Mouse (Mus musculus) limb, embryonic 11.5 days (tissue): ENCODE data around the gene Cdh13. TPM values are rescaled to one million over a fixed set of nuclear protein-coding genes. Genes with fewer than 3 reads are reported as not detected.

ENCODE experiments used
- ATAC-seq: fragments of 200-750 bp; cut with Nextera tagmentation; 2 replicates; pipeline ENCODE4 v1.8.0; 2017; ENCODE audit warnings: low read depth; ENCODE audit not compliant: insufficient number of reproducible peaks, low FRiP score, low TSS enrichment
- DNase-seq: peaks from one replicate; pipeline ENCODE4 v3.0.0-alpha.2; 2015; ENCODE audit warnings: low spot score
- H3K27ac ChIP-seq: fragments of 300-500 bp; sonication (generic); replicated peaks from 2 replicates; pipeline ENCODE4 v1.5.1; 2014; ENCODE audit warnings: low read depth, mild to moderate bottlenecking, low read length
- H3K27me3 ChIP-seq: fragments of 300-500 bp; sonication (generic); 2 replicates; pipeline ENCODE4 v1.6.1; 2014; ENCODE audit warnings: mild to moderate bottlenecking, low read length, mixed read lengths; ENCODE audit not compliant: control insufficient read depth, insufficient read depth
- H3K36me3 ChIP-seq: fragments of 300-500 bp; sonication (generic); 2 replicates; pipeline ENCODE4 v1.6.1; 2014; ENCODE audit warnings: mild to moderate bottlenecking, low read length, moderate library complexity, mixed read lengths; ENCODE audit not compliant: control insufficient read depth, insufficient read depth
- H3K4me1 ChIP-seq: fragments of 300-500 bp; sonication (generic); 2 replicates; pipeline ENCODE4 v1.6.1; 2014; ENCODE audit warnings: low read length, mixed read lengths; ENCODE audit not compliant: control insufficient read depth, insufficient read depth
- H3K4me2 ChIP-seq: fragments of 300-500 bp; sonication (generic); 2 replicates; pipeline ENCODE4 v1.6.1; 2014; ENCODE audit warnings: low read depth, mild to moderate bottlenecking, moderate library complexity; ENCODE audit not compliant: severe bottlenecking
- H3K4me3 ChIP-seq: fragments of 300-500 bp; sonication (generic); 2 replicates; pipeline ENCODE4 v1.5.1; 2014; ENCODE audit warnings: low read depth, low read length
- H3K9ac ChIP-seq: fragments of 300-500 bp; sonication (generic); 2 replicates; pipeline ENCODE4 v1.6.1; 2014; ENCODE audit warnings: mild to moderate bottlenecking, low read length
- H3K9me3 ChIP-seq: fragments of 300-500 bp; sonication (generic); 2 replicates; pipeline ENCODE4 v1.6.1; 2016; ENCODE audit warnings: low read length; ENCODE audit not compliant: control insufficient read depth
- whole genome bisulfite sequencing: fragments of 180-500 bp; shearing (Covaris S2); extraction: QIAGEN DNeasy Blood & Tissue Kit; methylation state at CpG from one replicate; pipeline ENCODE4 v1.1.7; 2014; 5-methylcytosine and 5-hydroxymethylcytosine counted together
- polyA plus RNA-seq: library from polyadenylated mRNA; unstranded; fragments of >200 nt; fragmentation: Nextera tagmentation; extraction: Ambion mirVana; gene quantifications from 2 replicates; pipeline ENCODE4 v1.2.1, GENCODE M21; 2014

Cdh13 gene
- polyA plus RNA-seq, 1 experiment from 2014 or later: 4.9 TPM

DNA sequence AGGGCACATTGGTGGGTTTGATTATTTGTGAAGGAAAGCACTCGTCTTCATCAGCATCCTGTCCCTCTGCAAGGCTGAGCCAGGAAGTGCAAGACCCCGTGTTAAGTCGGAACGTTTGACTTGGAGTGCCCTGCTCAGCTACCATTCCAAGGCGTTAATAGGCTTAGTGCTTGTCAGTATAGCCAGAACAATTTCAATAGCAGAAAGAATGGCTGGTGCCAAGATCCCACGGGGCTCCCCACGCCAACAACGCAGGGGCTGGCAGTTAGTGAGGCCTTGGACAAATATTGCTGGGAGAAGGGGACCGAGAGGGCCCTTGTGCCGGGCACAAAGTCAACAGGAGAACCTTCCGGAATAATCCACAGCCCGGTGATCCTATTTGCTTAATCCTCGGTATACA lies 897.1 kb downstream of the Cdh13 start:
- H3K4me2 ChIP-seq: no peak overlapping the region
- no peak overlapping the region for H3K9ac ChIP-seq
- ATAC-seq (no peak), DNase-seq (no peak)
- no peak overlapping the region for H3K4me3 ChIP-seq
- peaks cover 7% of the 10 kb centered on the region; the same call in 1 of the 2 replicates for H3K4me1 ChIP-seq
- H3K27me3 ChIP-seq: no peaks in the 10 kb centered on the region
- H3K9me3 ChIP-seq: no peaks in the 10 kb centered on the region
- no peak overlapping the region for H3K27ac ChIP-seq
- 72% methylated on average over 13 of the region's 13 CpGs for WGBS
- H3K36me3 ChIP-seq: no peaks in the 10 kb centered on the region

DNA sequence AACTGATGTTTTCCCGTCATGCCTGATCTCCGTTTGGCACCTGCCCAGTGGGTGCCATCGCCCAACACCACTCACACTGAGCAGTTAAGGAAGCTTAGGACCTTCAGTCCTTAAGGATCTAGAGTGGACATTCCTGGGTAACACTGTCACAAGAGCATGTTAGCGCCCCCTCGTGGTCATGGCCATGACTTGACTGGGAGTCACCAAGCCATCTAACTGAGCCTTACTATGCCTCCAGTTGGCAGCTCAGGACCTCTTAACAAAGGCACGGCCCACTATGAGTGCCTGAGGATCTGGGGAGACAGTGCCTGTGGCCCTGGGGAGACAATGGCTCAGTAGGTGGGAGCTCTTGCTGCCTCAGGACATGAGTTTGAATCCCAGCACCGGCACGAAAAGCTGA lies 912.2 kb downstream of the Cdh13 start:
- DNase-seq (peak; percentile 56), ATAC-seq (no peak)
- H3K4me2 ChIP-seq: no peak overlapping the region
- H3K9me3 ChIP-seq: no peaks in the 10 kb centered on the region
- H3K4me3 ChIP-seq: no peak overlapping the region
- no peaks in the 10 kb centered on the region for H3K4me1 ChIP-seq
- H3K36me3 ChIP-seq: no peaks in the 10 kb centered on the region
- H3K27me3 ChIP-seq: no peaks in the 10 kb centered on the region
- 61% methylated on average over 8 of the region's 8 CpGs for WGBS
- H3K27ac ChIP-seq: no peak overlapping the region
- no peak overlapping the region for H3K9ac ChIP-seq

DNA sequence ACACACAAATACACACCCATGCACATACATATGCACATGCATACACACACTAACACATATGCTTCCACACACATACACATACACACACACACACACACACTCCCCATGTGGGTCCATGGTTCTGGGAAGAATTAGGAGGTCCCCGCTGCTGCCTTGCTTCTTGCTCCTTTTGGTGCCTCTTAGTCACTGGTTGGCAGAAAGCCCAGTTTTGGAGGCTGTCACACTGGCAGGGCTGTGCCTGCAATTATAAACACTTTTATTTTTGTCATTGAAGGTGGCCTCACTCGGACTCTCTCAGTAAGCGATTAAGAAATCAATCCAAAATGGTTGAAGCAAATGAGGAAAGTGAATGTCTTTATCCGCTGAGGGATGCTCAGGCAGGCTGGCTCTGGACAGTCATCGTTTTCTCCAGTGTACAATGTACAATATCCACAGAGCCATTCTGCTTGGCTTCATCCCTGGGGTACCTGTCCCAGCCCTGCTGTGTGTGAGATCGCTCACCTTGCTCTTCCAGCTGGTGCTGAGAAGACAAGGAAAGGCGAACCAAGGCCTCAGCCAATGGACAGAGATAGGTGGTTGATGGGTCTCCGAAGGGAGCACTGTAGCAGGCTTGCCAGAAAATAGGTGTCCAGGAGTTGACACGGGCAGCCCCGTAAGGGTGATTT lies 913.1 kb downstream of the Cdh13 start:
- H3K9ac ChIP-seq: no peak overlapping the region
- ATAC-seq (no peak), DNase-seq (no peak)
- H3K27me3 ChIP-seq: no peaks in the 10 kb centered on the region
- 93% methylated on average over 10 of the region's 10 CpGs for WGBS
- no peak overlapping the region for H3K4me2 ChIP-seq
- H3K9me3 ChIP-seq: no peaks in the 10 kb centered on the region
- H3K36me3 ChIP-seq: no peaks in the 10 kb centered on the region
- no peak overlapping the region for H3K27ac ChIP-seq
- H3K4me3 ChIP-seq: no peak overlapping the region
- H3K4me1 ChIP-seq: no peaks in the 10 kb centered on the region

DNA sequence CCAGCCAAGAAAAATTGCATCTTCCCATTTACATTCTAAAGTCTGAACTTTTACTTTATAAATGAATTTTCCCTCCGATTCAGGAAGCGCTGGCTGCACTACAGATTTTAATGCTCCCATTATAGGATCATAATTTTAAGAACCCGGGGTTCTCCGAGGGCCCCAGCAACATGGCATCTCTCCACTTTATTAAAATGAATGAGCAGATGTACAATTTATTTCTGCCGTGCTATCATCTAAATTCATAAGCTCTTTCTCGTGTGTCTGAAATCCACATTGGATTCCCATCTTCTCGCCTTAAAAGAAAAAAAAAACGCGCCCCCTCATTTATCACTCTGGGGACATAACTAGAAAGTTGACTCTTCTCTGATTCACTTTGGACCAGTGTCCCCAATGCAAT lies 925.0 kb downstream of the Cdh13 start:
- H3K4me1 ChIP-seq: no peaks in the 10 kb centered on the region
- no peak overlapping the region for H3K4me3 ChIP-seq
- no peaks in the 10 kb centered on the region for H3K36me3 ChIP-seq
- DNase-seq (no peak), ATAC-seq (no peak)
- 87% methylated on average over 9 of the region's 9 CpGs for WGBS
- no peak overlapping the region for H3K27ac ChIP-seq
- H3K27me3 ChIP-seq: no peaks in the 10 kb centered on the region
- H3K9ac ChIP-seq: no peak overlapping the region
- no peaks in the 10 kb centered on the region for H3K9me3 ChIP-seq
- no peak overlapping the region for H3K4me2 ChIP-seq

DNA sequence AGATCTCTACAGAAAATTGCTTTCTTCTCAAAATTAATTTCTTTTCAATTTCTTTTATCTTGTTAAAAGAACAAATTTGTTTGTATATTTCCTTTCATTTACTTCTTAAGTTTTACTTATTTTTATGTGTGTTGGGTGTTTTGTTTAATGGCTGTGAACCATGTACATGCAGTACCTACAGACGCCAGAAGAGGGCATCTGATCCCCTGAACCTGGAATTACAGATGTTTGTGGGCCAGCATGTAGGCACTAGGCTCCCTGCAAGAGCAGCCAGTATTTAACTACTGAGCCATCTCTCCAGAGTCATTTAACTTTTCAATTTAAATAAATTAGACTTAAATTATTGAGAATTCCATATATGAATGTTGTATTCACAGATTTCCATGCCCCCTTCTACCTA lies 941.0 kb downstream of the Cdh13 start:
- Histone ChIP-seq H3K4me3 (no peak overlapping the region), H3K36me3 (no peaks in the 10 kb centered on the region), H3K4me1 (no peaks in the 10 kb centered on the region), H3K27me3 (no peaks in the 10 kb centered on the region), H3K27ac (no peak overlapping the region), H3K9me3 (peaks cover 2% of the 10 kb centered on the region; the same call in 1 of the 2 replicates), H3K4me2 (no peak overlapping the region), H3K9ac (no peak overlapping the region)
- peak; percentile 57 for DNase-seq
- WGBS: 8% methylated on average over 1 of the region's 1 CpGs
- ATAC-seq: no peak

DNA sequence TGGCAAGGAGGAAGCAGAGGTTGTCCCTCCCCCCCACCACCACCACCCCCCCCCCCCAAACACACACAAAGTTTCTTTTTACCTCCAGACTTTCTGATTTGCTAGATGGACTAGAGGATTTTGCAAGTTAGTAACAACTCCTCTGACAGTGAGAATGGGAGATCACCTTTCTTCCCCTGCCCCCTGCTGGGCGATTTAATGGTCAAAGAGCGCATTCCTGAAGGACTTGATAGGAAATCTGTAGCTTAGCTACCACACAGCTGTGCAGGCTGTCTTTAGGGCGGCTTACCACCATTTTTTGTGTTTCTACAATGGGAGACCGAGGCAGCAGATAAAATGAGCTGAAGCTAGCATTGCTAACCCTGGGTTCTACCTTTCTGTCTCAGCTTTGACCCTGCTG lies 961.6 kb downstream of the Cdh13 start:
- ATAC-seq: no peak
- H3K4me1 ChIP-seq: no peaks in the 10 kb centered on the region
- H3K4me3 ChIP-seq: no peak overlapping the region
- H3K27me3 ChIP-seq: no peaks in the 10 kb centered on the region
- 59% methylated on average over 4 of the region's 4 CpGs for WGBS
- H3K4me2 ChIP-seq: no peak overlapping the region
- DNase-seq: no peak
- no peaks in the 10 kb centered on the region for H3K9me3 ChIP-seq
- H3K36me3 ChIP-seq: no peaks in the 10 kb centered on the region
- no peak overlapping the region for H3K9ac ChIP-seq
- no peak overlapping the region for H3K27ac ChIP-seq

DNA sequence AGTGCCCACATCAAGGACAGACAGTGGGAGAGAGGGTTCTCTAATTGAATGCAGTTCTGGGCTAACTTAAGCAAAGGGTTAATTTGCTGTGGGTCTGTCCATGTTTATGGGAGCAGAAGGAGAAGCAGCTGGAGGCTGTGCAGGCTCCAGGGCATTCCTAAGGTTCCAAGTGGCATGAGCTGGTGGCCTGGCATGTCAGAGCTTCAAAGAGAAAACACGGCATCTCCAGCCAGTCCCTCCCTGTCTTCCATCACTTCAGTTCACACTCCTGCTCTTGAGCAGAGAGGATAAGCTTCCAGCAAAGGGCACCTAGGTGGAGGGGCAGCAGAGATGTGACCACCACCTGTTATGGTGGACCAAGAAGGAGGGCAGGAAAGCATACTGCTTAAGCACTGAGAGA lies 962.1 kb downstream of the Cdh13 start:
- Histone ChIP-seq H3K36me3 (no peaks in the 10 kb centered on the region), H3K4me1 (no peaks in the 10 kb centered on the region), H3K9me3 (no peaks in the 10 kb centered on the region), H3K4me2 (no peak overlapping the region), H3K27me3 (no peaks in the 10 kb centered on the region), H3K4me3 (no peak overlapping the region), H3K9ac (no peak overlapping the region), H3K27ac (no peak overlapping the region)
- no peak for ATAC-seq
- WGBS: 38% methylated on average over 1 of the region's 1 CpGs
- DNase-seq: no peak

DNA sequence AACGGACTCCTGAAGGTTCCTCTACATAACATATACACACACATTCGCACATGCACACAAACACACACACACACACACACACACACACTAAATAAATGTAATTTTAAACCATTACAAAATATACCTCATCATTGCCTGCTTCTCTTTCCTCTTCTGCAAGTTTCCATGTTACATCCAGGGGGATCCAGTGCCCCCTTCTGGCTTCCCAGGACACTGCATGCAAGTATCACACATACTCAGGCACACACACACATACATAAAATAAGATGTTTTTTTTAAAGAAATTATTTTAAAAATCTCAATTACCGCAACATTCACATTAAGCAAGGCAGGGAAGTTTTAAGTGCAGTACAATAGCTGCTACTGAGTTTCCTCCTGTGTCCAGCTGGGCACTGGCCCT lies 970.8 kb downstream of the Cdh13 start:
- Histone ChIP-seq H3K36me3 (no peaks in the 10 kb centered on the region), H3K4me1 (no peaks in the 10 kb centered on the region), H3K27me3 (no peaks in the 10 kb centered on the region), H3K27ac (no peak overlapping the region), H3K9me3 (no peaks in the 10 kb centered on the region), H3K4me2 (no peak overlapping the region), H3K9ac (no peak overlapping the region), H3K4me3 (no peak overlapping the region)
- 86% methylated on average over 3 of the region's 3 CpGs for WGBS
- ATAC-seq (no peak), DNase-seq (no peak)

DNA sequence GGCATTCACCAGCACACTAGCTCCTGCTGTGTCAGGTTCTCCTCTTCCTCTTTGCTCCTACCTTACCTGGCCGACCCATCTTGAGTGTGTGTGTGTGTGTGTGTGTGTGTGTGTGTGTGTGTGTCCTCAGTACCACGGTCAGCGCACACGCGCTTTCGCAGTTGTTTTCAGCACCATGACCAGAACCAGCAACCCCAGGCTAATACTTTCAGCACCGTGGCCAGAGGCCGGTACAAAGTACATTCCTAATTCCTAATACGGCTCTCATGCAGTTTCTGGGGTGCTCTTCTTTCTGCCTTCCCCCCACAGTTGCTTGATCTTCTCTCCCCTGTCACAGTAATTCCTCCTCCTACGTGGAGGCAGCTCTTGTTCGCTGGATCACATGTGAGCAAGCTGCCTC lies 975.1 kb downstream of the Cdh13 start:
- no peaks in the 10 kb centered on the region for H3K27me3 ChIP-seq
- H3K4me1 ChIP-seq: no peaks in the 10 kb centered on the region
- ATAC-seq (no peak), DNase-seq (peak; percentile 75)
- 36% methylated on average over 11 of the region's 11 CpGs for WGBS
- H3K27ac ChIP-seq: no peak overlapping the region
- no peaks in the 10 kb centered on the region for H3K36me3 ChIP-seq
- no peak overlapping the region for H3K4me2 ChIP-seq
- H3K9me3 ChIP-seq: no peaks in the 10 kb centered on the region
- no peak overlapping the region for H3K4me3 ChIP-seq
- H3K9ac ChIP-seq: no peak overlapping the region
